Mouse (Mus musculus) layer of hippocampus, adult 2 months (tissue): ENCODE results near the gene Gorasp2. TPM values are rescaled to one million over a fixed set of nuclear protein-coding genes. Genes with fewer than 3 reads are reported as not detected.

Source experiments
- DNase-seq, 2 experiments: peaks; one replicate each; pipeline ENCODE4 v3.0.0; 2022; ENCODE audit warnings: low spot score in 2 of 2
- H3K27ac ChIP-seq: fragments of 200-600 bp; 2 replicates; pipeline ENCODE4 v1.8.1; 2022
- H3K4me3 ChIP-seq: fragments of 200-600 bp; 2 replicates; pipeline ENCODE4 v1.8.1; 2022; ENCODE audit warnings: mild to moderate bottlenecking
- CTCF ChIP-seq: fragments of 200-600 bp; conservative IDR thresholded peaks from 2 replicates; pipeline ENCODE4 v1.8.1; 2022; ENCODE audit warnings: antibody characterized with exemption, mild to moderate bottlenecking, moderate library complexity
- total RNA-seq, 2 experiments: library from RNA; stranded (reverse); gene quantifications; 2 replicates each; pipeline ENCODE4 v1.2.3; 2021

The Gorasp2 gene
- total RNA-seq, 2 experiments from 2014 or later: 105 to 108 TPM

GRCm38 (mm10) chr2:70669896-70670295 lies 8.5 kb downstream of the Gorasp2 start:
- DNase-seq: no peak
- Histone ChIP-seq H3K27ac (no peak overlapping the region), H3K4me3 (no peak overlapping the region)
- no peak for TF ChIP-seq CTCF

- Histone ChIP-seq H3K27ac (peak overlapping the region; percentile 33), H3K4me3 (no peak overlapping the region)
- DNase-seq: no peak
- TF ChIP-seq CTCF: no peak
These were observed 11.1 kb downstream of the Gorasp2 start for GRCm38 (mm10) chr2:70672476-70672875.

- H3K4me3 ChIP-seq: no peak overlapping the region
- DNase-seq: no peak
- H3K27ac ChIP-seq: peak overlapping the region; percentile 66; the same call in 1 of the 2 replicates
- TF ChIP-seq CTCF: peak; percentile 77
These were observed 12.2 kb downstream of the Gorasp2 start for GRCm38 (mm10) chr2:70673445-70674126.

- TF ChIP-seq CTCF: no peak
- Histone ChIP-seq H3K27ac (no peak overlapping the region), H3K4me3 (no peak overlapping the region)
- DNase-seq: no peak
These were observed 20.9 kb downstream of the Gorasp2 start for GRCm38 (mm10) chr2:70682324-70682723.

- Histone ChIP-seq H3K27ac (no peak overlapping the region), H3K4me3 (no peak overlapping the region)
- no peak for TF ChIP-seq CTCF
- DNase-seq: no peak
These were observed 27.2 kb downstream of the Gorasp2 start for GRCm38 (mm10) chr2:70688454-70689078.

GRCm38 (mm10) chr2:70690195-70690594 lies 28.8 kb downstream of the Gorasp2 start:
- Histone ChIP-seq H3K4me3 (no peak overlapping the region), H3K27ac (no peak overlapping the region)
- no peak for TF ChIP-seq CTCF
- DNase-seq: no peak

- DNase-seq: no peak
- no peak overlapping the region for H3K4me3 ChIP-seq
- H3K27ac ChIP-seq: no peak overlapping the region
- TF ChIP-seq CTCF: no peak
These were observed 34.3 kb downstream of the Gorasp2 start for GRCm38 (mm10) chr2:70695712-70696111.

GRCm38 (mm10) chr2:70700851-70701250 lies 39.5 kb downstream of the Gorasp2 start:
- no peak for DNase-seq
- TF ChIP-seq CTCF: no peak
- H3K27ac ChIP-seq: no peak overlapping the region
- no peak overlapping the region for H3K4me3 ChIP-seq

- H3K4me3 ChIP-seq: no peak overlapping the region
- no peak overlapping the region for H3K27ac ChIP-seq
- no peak for TF ChIP-seq CTCF
- no peak for DNase-seq
These were observed 40.2 kb downstream of the Gorasp2 start for GRCm38 (mm10) chr2:70701571-70701970.

- DNase-seq: no peak
- Histone ChIP-seq H3K27ac (no peak overlapping the region), H3K4me3 (no peak overlapping the region)
- no peak for TF ChIP-seq CTCF
These were observed 41.0 kb downstream of the Gorasp2 start for GRCm38 (mm10) chr2:70702403-70702802.

GRCm38 (mm10) chr2:70708986-70709730 lies 47.8 kb downstream of the Gorasp2 start:
- DNase-seq: no peak
- TF ChIP-seq CTCF: no peak
- no peak overlapping the region for H3K4me3 ChIP-seq

GRCm38 (mm10) chr2:70710236-70710635 lies 48.9 kb downstream of the Gorasp2 start:
- no peak overlapping the region for H3K27ac ChIP-seq
- no peak for TF ChIP-seq CTCF
- no peak for DNase-seq
- no peak overlapping the region for H3K4me3 ChIP-seq

More at GRCm38 (mm10) chr2:70708986-70709730, 47.8 kb downstream of the Gorasp2 start:
- H3K27ac ChIP-seq: no peak overlapping the region

- DNase-seq: no peak
- Histone ChIP-seq H3K4me3 (no peak overlapping the region), H3K27ac (no peak overlapping the region)
- no peak for TF ChIP-seq CTCF
These were observed 49.5 kb downstream of the Gorasp2 start for GRCm38 (mm10) chr2:70710878-70711277.
